Mouse (Mus musculus): Measurements from ENCODE around the gene Rex1bd. TPM values are rescaled to one million over a fixed set of nuclear protein-coding genes. Genes with fewer than 3 reads are reported as not detected.
A peak's percentile ranks its signal among the peaks of the same experiment; 100 is the strongest.

The Rex1bd gene
- 12.4 and 29.8 TPM in 2 replicates for total RNA-seq (2017)

DNA sequence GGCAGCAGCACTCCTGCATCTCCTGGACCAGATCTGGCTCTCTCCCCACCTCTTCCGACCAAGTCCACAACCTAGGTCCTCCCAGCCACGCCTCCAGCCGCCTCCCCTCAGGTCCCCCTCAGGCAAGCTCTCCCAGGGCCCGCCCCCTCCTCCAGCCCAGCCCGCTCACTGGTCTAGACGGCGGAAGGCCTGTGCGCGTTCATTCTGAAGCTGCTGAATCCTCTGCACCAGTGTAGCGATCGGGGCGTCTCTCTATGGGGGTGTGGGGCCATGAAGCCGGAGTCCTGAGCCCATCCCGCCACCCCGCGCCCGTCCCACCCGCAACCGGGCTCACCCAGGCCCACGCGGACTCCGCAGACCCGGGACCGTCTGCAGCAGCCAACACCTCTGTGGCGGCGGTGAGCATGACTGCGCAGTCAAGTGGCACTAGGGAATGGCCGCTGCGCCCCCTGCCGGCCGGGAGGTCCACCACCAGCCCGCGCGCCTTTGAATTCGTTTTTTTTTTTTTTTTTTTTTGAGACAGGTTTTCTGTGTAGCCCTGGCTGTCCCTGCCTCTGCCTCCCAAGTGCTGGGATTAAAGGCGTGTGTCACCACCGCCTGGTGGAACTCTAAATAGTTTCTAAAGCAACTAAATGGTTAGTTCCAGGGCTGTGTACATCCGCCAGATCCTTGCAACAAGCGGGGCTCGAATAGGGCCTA is at the start of gene Rex1bd:
TSS of gene Rex1bd (minus strand) at position 425 of the 699 bp plus-strand sequence.
- ATAC-seq (ENCODE audit: extremely low read depth, insufficient number of reproducible peaks, low FRiP score, poor library complexity, severe bottlenecking), result peak; percentile 56

- no peak for ATAC-seq (ENCODE audit: extremely low read depth, insufficient number of reproducible peaks, low FRiP score, poor library complexity, severe bottlenecking)
Measured at GRCm38 (mm10) chr8:70555079-70555747, 48.7 kb upstream of the Rex1bd start.

DNA sequence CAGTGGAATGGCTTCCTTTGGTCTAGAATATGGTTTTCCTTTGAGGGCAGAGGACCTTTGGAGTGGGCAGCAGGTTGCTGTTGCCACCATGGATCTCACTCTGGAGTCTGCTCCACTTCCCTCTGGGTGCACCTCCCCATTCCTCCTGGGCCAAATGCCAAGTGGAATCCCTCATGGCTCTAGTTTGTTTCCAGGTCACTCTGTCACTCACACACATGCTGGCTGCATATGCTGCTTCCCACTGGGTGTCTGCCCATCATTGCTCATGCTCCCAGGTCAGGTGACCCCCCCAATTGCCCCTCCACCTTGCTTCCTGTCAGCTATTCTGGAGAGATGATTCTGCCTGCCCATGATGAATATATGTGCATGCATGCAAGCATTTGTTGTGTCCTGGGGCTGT is 47.2 kb upstream of the Rex1bd start:
- ATAC-seq (ENCODE audit: extremely low read depth, insufficient number of reproducible peaks, low FRiP score, poor library complexity, severe bottlenecking), result no peak

DNA sequence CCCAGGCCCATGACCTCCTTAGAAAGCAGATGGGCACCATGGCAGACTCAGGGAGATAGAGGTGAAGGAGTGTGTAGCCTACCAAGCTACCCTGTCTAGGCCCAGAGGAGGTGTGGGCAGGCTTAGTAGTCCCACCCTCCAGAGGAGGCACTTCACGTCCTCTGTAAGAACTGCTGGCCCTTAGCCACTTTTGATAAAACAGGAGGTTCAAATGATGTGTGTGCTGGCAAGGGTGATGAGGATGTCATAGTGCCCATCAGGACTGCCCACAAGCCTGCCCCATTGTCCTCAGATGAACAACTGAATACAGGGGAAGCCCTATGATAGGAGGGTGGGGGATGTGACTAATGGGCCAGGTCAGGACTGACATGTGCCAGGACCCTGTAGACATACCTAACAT is 46.3 kb upstream of the Rex1bd start:
- ATAC-seq (ENCODE audit: extremely low read depth, insufficient number of reproducible peaks, low FRiP score, poor library complexity, severe bottlenecking), result no peak

- ATAC-seq (ENCODE audit: extremely low read depth, insufficient number of reproducible peaks, low FRiP score, poor library complexity, severe bottlenecking), result no peak
Measured at GRCm38 (mm10) chr8:70551558-70552161, 45.1 kb upstream of the Rex1bd start.

DNA sequence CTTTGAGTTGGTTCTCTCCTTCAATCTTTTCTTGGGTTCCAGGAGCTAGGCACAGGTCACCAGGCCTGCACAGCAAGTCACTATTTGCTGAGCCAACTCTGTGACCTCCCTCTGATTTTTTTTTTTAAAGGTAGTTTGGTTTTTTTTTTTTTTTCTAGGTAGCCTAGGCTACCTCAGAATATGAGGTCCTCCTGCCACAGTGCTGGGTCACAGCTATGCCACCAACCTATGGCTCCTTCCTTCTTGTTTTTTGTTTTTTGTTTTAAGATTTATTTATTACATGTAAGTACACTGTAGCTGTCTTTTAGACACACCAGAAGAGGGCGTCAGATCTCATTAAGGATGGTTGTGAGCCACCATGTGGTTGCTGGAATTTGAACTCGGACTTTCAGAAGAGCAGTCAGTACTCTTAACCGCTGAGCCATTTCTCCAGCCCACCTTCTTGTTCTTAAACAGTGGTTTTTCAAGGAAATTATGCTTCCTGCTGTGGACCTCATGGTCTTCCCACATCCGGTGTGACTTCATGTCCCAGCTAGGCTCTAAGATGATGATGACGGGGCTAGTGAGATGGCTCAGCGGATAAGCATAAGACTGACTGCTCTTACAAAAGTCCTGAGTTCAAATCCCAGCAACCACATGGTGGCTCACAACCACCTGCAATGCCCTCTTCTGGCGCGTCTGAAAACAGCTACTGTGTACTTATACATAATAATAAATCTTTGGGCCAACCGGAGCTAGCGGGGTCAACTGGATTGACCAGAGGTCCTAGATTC is 43.0 kb upstream of the Rex1bd start:
- no peak for ATAC-seq (ENCODE audit: extremely low read depth, insufficient number of reproducible peaks, low FRiP score, poor library complexity, severe bottlenecking)

DNA sequence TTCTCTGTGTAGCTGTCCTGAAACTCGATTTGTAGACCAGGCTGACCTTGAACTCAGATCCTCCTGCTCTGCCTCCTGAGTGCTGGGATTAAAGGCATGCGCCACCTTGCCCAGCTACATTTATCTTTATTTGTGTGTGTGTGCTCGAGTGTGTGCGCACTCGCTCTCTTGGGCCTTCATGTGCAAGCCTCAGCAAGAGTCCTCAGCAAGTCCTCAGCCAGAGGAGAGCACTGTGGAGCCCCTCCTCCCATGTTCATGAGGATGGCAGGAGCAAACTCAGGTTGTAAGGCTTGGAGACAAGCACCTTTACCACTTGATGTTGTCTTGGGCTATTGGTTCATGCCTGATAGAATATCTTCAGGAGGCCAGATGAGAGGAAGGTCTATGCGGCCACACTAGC is 41.2 kb upstream of the Rex1bd start:
- ATAC-seq (ENCODE audit: extremely low read depth, insufficient number of reproducible peaks, low FRiP score, poor library complexity, severe bottlenecking), result no peak

- no peak for ATAC-seq (ENCODE audit: extremely low read depth, insufficient number of reproducible peaks, low FRiP score, poor library complexity, severe bottlenecking)
Measured at GRCm38 (mm10) chr8:70546412-70546811, 39.9 kb upstream of the Rex1bd start.

GRCm38 (mm10) chr8:70544200-70544687 is 37.7 kb upstream of the Rex1bd start:
- ATAC-seq (ENCODE audit: extremely low read depth, insufficient number of reproducible peaks, low FRiP score, poor library complexity, severe bottlenecking), result peak; percentile 69

DNA sequence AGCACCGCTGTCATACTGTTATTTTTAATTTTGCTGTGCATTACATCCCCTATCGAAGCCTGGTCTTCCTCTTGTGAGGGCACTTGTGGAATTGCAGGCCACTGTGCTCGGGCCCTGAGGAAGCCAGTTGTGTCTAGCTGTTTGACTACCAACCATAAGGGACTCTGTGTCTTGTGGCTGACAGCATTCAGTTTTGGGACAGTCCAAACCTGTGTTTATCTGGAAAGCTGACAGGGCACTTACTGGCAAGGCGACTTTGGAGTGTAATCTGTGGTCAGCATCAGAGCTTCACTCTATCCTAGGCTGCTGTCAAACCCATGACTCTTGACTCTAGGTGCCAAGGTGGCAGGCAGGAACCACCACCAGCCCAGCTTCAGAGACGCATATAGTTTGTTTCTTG is 34.5 kb upstream of the Rex1bd start:
- no peak for ATAC-seq (ENCODE audit: extremely low read depth, insufficient number of reproducible peaks, low FRiP score, poor library complexity, severe bottlenecking)

- ATAC-seq (ENCODE audit: extremely low read depth, insufficient number of reproducible peaks, low FRiP score, poor library complexity, severe bottlenecking), result no peak
Measured at GRCm38 (mm10) chr8:70540507-70541071, 34.0 kb upstream of the Rex1bd start.

- no peak for ATAC-seq (ENCODE audit: extremely low read depth, insufficient number of reproducible peaks, low FRiP score, poor library complexity, severe bottlenecking)
Measured at GRCm38 (mm10) chr8:70540013-70540506, 33.5 kb upstream of the Rex1bd start.

DNA sequence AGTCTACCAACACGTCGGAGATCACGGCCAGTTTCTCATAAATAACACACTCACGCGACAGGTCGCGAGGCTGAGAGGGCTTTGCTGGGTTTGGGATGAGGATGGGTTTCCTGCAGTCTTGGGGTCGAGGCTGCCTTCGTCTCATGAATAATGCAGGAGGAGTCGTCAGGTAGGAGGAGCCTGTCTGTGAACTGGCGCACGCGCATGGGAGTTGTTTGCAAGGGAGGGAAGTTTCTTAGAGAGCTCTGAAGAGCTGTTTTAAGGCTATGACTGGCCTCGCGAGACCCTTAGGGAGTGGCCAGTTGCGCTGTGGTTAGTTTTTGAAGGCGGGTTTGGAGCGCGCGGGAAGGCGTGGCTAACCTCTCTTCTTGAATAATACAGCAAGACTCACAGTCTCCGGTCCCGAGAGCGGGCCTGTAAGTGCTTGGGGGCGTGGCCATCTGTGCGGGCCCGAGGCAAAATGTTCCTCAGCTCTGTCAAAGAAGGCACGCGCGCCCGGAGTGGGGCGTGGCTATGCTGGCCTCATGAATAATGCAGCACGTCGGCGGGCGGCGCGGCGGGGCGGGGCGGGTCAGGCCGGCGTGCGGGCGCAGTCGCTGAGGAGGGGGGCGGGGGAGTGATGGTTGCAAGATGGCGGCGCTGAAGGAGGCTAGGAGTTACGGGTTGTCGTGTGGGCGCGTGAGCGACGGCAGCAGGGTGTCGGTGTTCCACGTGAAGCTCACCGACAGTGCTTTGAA is 32.7 kb upstream of the Rex1bd start, which contains the start of gene Ell:
TSS of gene Ell (plus strand) at position 381 of the 737 bp plus-strand sequence.
- ATAC-seq (ENCODE audit: extremely low read depth, insufficient number of reproducible peaks, low FRiP score, poor library complexity, severe bottlenecking), result peak; percentile 65

DNA sequence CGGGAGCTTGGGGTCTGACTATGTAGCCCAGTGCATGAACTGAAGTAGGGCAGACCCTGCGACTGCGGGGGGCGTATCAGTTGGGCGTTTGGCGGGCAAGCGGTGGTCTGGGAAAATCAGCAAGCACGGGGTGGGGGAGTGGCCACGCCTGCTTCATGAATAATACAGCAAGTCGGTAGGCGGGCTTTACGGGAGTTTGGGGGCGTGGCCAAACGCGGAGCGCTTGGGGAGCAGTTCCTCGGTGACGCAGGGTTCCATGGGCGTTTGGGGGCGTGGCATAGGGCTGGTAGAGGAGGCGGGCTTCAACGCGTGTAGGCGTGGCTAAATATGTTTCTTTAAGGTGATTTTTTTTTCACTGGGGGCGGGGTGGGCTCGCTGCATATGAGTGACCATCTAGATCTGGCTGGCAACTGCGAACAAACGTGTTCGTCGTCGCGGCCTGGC is 32.1 kb upstream of the Rex1bd start:
- ATAC-seq (ENCODE audit: extremely low read depth, insufficient number of reproducible peaks, low FRiP score, poor library complexity, severe bottlenecking), result peak; percentile 68

DNA sequence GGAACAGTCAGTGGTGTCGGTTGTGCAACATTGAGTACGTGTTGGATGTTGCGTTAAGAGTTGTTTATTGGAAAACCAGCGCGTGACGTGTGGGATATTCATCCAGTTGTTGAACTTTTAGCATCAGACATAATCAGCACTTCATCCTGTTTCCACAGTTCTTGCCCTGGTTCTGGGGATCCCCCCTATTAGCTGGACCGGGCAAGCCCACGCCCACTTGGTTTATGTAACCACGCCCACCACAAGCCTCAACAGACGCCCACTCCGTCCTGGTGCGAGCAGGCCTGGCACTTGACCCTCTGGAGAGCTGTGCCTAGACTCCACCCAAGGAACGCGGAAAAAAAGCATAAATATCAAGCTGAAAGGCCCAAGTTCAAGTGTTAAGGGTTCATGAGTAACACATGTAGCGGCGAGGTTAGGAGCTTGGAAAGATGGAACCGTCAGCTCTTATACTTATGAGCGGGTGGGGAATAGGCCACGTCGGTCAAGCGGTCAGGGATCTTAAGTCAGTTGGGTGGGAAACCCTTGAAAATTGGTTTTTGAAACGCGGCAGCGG is 31.6 kb upstream of the Rex1bd start:
- ATAC-seq (ENCODE audit: extremely low read depth, insufficient number of reproducible peaks, low FRiP score, poor library complexity, severe bottlenecking), result peak; percentile 4; the same call in 1 of the 2 replicates

DNA sequence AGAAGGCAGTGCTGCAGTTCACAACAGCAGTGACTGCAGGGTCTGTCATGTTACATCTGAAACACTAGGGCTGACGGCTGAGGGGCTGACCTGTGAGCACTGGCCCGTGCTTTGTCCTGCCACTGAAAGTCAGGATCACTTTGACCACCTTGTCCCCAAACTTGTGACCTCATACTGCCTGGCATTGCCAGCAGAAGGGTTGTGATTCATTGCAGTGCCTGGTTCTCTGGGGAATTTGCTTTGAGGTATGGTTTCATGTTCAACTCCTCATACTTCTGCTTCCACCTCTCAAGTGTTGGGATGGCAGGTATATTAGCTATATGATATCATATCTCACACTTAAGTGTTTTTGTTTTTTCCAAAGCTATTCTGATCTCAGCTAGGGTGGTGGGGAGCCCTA is 29.1 kb upstream of the Rex1bd start:
- ATAC-seq (ENCODE audit: extremely low read depth, insufficient number of reproducible peaks, low FRiP score, poor library complexity, severe bottlenecking), result no peak

- ATAC-seq (ENCODE audit: extremely low read depth, insufficient number of reproducible peaks, low FRiP score, poor library complexity, severe bottlenecking), result no peak
Measured at GRCm38 (mm10) chr8:70535221-70535620, 28.7 kb upstream of the Rex1bd start.

GRCm38 (mm10) chr8:70534281-70534680 is 27.7 kb upstream of the Rex1bd start:
- ATAC-seq (ENCODE audit: extremely low read depth, insufficient number of reproducible peaks, low FRiP score, poor library complexity, severe bottlenecking), result no peak
